Mouse (Mus musculus) gastrocnemius, postnatal 4 days (tissue): Measurements from ENCODE around the gene Lims1. TPM values are rescaled to one million over a fixed set of nuclear protein-coding genes. Genes with fewer than 3 reads are reported as not detected.

Experiments used
- DNase-seq, 2 experiments: peaks; one replicate each; pipeline ENCODE4 v3.0.0; 2021 to 2022; ENCODE audit warnings: low spot score in 2 of 2, mixed read lengths in 2 of 2
- total RNA-seq, 2 experiments: library from RNA; stranded (reverse); gene quantifications; 2 replicates each; pipeline ENCODE4 v1.2.3; 2021

Gene Lims1
- total RNA-seq, 2 experiments from 2014 or later: 108 to 135 TPM

GRCm38 (mm10) chr10:58382621-58383101 is 59.4 kb downstream of the Lims1 start:
- no peak for DNase-seq

- no peak for DNase-seq
Measured at GRCm38 (mm10) chr10:58383282-58383681, 60.0 kb downstream of the Lims1 start.

- no peak for DNase-seq
Measured at GRCm38 (mm10) chr10:58383761-58384160, 60.5 kb downstream of the Lims1 start.

- DNase-seq: no peak
Measured at GRCm38 (mm10) chr10:58385629-58386028, 62.4 kb downstream of the Lims1 start.

- DNase-seq: no peak
Measured at GRCm38 (mm10) chr10:58386997-58387396, 63.7 kb downstream of the Lims1 start.

- no peak for DNase-seq
Measured at GRCm38 (mm10) chr10:58388648-58389047, 65.4 kb downstream of the Lims1 start.

- no peak for DNase-seq
Measured at GRCm38 (mm10) chr10:58389151-58389550, 65.9 kb downstream of the Lims1 start.

- no peak for DNase-seq
Measured at GRCm38 (mm10) chr10:58392435-58392834, 69.2 kb downstream of the Lims1 start.

GRCm38 (mm10) chr10:58393026-58394014 is 70.1 kb downstream of the Lims1 start:
- DNase-seq: no peak

GRCm38 (mm10) chr10:58394170-58394569 is 70.9 kb downstream of the Lims1 start:
- peak in 1 of 2 experiments; percentile 47 for DNase-seq

- DNase-seq: no peak
Measured at GRCm38 (mm10) chr10:58395315-58395714, 72.0 kb downstream of the Lims1 start.

- DNase-seq: no peak
Measured at GRCm38 (mm10) chr10:58395723-58396122, 72.5 kb downstream of the Lims1 start.

- DNase-seq: no peak
Measured at GRCm38 (mm10) chr10:58396600-58396999, 73.3 kb downstream of the Lims1 start.

- DNase-seq: no peak
Measured at GRCm38 (mm10) chr10:58398941-58399340, 75.7 kb downstream of the Lims1 start.

GRCm38 (mm10) chr10:58401838-58402237 is 78.6 kb downstream of the Lims1 start:
- DNase-seq: no peak

- DNase-seq: no peak
Measured at GRCm38 (mm10) chr10:58404639-58405038, 81.4 kb downstream of the Lims1 start.

GRCm38 (mm10) chr10:58405285-58405948 is 82.2 kb downstream of the Lims1 start:
- DNase-seq: no peak

- DNase-seq: no peak
Measured at GRCm38 (mm10) chr10:58405949-58406305, 82.7 kb downstream of the Lims1 start.

- DNase-seq: no peak
Measured at GRCm38 (mm10) chr10:58412331-58412730, 89.1 kb downstream of the Lims1 start.

- no peak for DNase-seq
Measured at GRCm38 (mm10) chr10:58412852-58413251, 89.6 kb downstream of the Lims1 start.

GRCm38 (mm10) chr10:58416702-58417101 is 93.4 kb downstream of the Lims1 start:
- no peak for DNase-seq
